Mouse (Mus musculus): Measurements from ENCODE around the gene Rnf10.

GRCm38 (mm10) chr5:115294173-115294572 is 21.5 kb upstream of the Rnf10 start:
- no peak for TF ChIP-seq EP300 (IDR thresholded peaks at IDR 0.05; ENCODE audit: insufficient read depth, low read depth, low read length)
- peak; percentile 69 for TF ChIP-seq CTCF (IDR thresholded peaks at IDR 0.05; ENCODE audit: low read depth, low read length)
